In genomic region chr16:18203430-18204091, GRCm38 (mm10) we compare ENCODE assay signal across 31 mouse cellular contexts. TPM values are rescaled to one million over a fixed set of nuclear protein-coding genes. Genes with fewer than 3 reads are reported as not detected.
DNase-seq lines count a peak whose midpoint lies in the region; ATAC-seq and TF ChIP-seq lines count a peak whose summit lies in the region.
"Had no signal": no experiment of that assay in that cellular context is flagged by ENCODE, and none has a peak within 500 bp of the region (broad histone marks: within the 10 kb centered on the region; RNA-seq: fewer than 3 reads in every experiment).

No protein-coding gene starts in this region.

- H3K4me2 ChIP-seq in forebrain, embryonic 13.5 days: no peak overlapping the region
- H3K4me2 ChIP-seq in forebrain, embryonic 11.5 days (ENCODE audit: low read depth, low read length, severe bottlenecking): no peak overlapping the region
- H3K4me2 ChIP-seq in kidney, embryonic 16.5 days (replicated peaks; ENCODE audit: low read depth, low read length): no peak overlapping the region
- H3K4me2 ChIP-seq in neural tube, embryonic 11.5 days (ENCODE audit: low read depth): no peak overlapping the region
- H3K4me2 ChIP-seq: embryonic facial prominence, embryonic 15.5 days; heart, embryonic 13.5 days; hindbrain, embryonic 15.5 days; midbrain, embryonic 12.5 days; neural tube, embryonic 15.5 days had no signal

- TF ChIP-seq POLR2A in kidney, adult 2 months (IDR thresholded peaks at IDR 0.05; ENCODE audit: low read depth, low read length): no peak

- no peaks in the 10 kb centered on the region for H3K27me3 ChIP-seq in forebrain, embryonic 13.5 days
- H3K27me3 ChIP-seq in forebrain, embryonic 11.5 days (ENCODE audit: control insufficient read depth, insufficient read depth, low read length): no peaks in the 10 kb centered on the region
- 0 out of 2 replicates have a peak, but pooled peaks cover 3% of the 10 kb centered on the region for H3K27me3 ChIP-seq in kidney, embryonic 16.5 days (ENCODE audit: insufficient read depth, low read length)
- H3K27me3 ChIP-seq in kidney, adult 2 months (replicated peaks; ENCODE audit: control insufficient read depth, insufficient read depth, low read length): no peaks in the 10 kb centered on the region
- H3K27me3 ChIP-seq in neural tube, embryonic 11.5 days (ENCODE audit: control insufficient read depth, insufficient read depth, low read length): no peaks in the 10 kb centered on the region
- H3K27me3 ChIP-seq: embryonic facial prominence, embryonic 15.5 days; hindbrain, embryonic 15.5 days; neural tube, embryonic 15.5 days had no signal

- TF ChIP-seq CTCF in kidney, adult 2 months (conservative IDR thresholded peaks at IDR 0.05; ENCODE audit: insufficient read depth, insufficient read length, low read depth, low read length): no peak

- no peak overlapping the region for H3K4me3 ChIP-seq in forebrain, embryonic 13.5 days
- no peak overlapping the region for H3K4me3 ChIP-seq in forebrain, embryonic 11.5 days (ENCODE audit: low read depth, low read length)
- no peak overlapping the region for H3K4me3 ChIP-seq in kidney, embryonic 16.5 days (ENCODE audit: low read length)
- no peak overlapping the region for H3K4me3 ChIP-seq in kidney, adult 2 months (ENCODE audit: insufficient read depth, low read depth, low read length)
- no peak overlapping the region for H3K4me3 ChIP-seq in neural tube, embryonic 11.5 days (ENCODE audit: low read depth, low read length)
- H3K4me3 ChIP-seq: embryonic facial prominence, embryonic 15.5 days; heart, adult 2 months; heart, embryonic 13.5 days; hindbrain, embryonic 15.5 days; left cerebral cortex, adult 2 months; midbrain, embryonic 12.5 days; myocyte; neural tube, embryonic 15.5 days had no signal

- no peaks in the 10 kb centered on the region for H3K36me3 ChIP-seq in forebrain, embryonic 13.5 days (ENCODE audit: poor library complexity, severe bottlenecking)
- H3K36me3 ChIP-seq in forebrain, embryonic 11.5 days (ENCODE audit: control insufficient read depth, insufficient read depth, low read length): no peaks in the 10 kb centered on the region
- H3K36me3 ChIP-seq in kidney, embryonic 16.5 days (ENCODE audit: insufficient read depth, low read length): no peaks in the 10 kb centered on the region
- no peaks in the 10 kb centered on the region for H3K36me3 ChIP-seq in kidney, adult 2 months (ENCODE audit: control insufficient read depth, insufficient read depth, low read length)
- no peaks in the 10 kb centered on the region for H3K36me3 ChIP-seq in neural tube, embryonic 11.5 days (ENCODE audit: control insufficient read depth, insufficient read depth, low read length)
- H3K36me3 ChIP-seq: embryonic facial prominence, embryonic 15.5 days; heart, embryonic 13.5 days; hindbrain, embryonic 15.5 days; midbrain, embryonic 12.5 days; neural tube, embryonic 15.5 days had no signal

- 66% methylated on average over 7 of the region's 7 CpGs for WGBS in forebrain, embryonic 13.5 days
- WGBS in forebrain, embryonic 11.5 days: 66% methylated on average over 7 of the region's 7 CpGs
- 14% methylated on average over 7 of the region's 7 CpGs for WGBS in kidney, embryonic 16.5 days
- 46% methylated on average over 7 of the region's 7 CpGs for WGBS in kidney, adult 2 months
- 48% methylated on average over 7 of the region's 7 CpGs for WGBS in neural tube, embryonic 11.5 days

- H3K9me3 ChIP-seq in forebrain, embryonic 13.5 days (replicated peaks): no peaks in the 10 kb centered on the region
- no peaks in the 10 kb centered on the region for H3K9me3 ChIP-seq in forebrain, embryonic 11.5 days (ENCODE audit: control insufficient read depth, low read length)
- H3K9me3 ChIP-seq in kidney, embryonic 16.5 days (ENCODE audit: low read length): no peaks in the 10 kb centered on the region
- no peaks in the 10 kb centered on the region for H3K9me3 ChIP-seq in neural tube, embryonic 11.5 days (ENCODE audit: control insufficient read depth, low read length)
- H3K9me3 ChIP-seq: embryonic facial prominence, embryonic 15.5 days; heart, embryonic 13.5 days; hindbrain, embryonic 15.5 days; midbrain, embryonic 12.5 days; neural tube, embryonic 15.5 days had no signal

- DNase-seq in forebrain, embryonic 11.5 days (ENCODE audit: low spot score): no peak
- no peak for DNase-seq in kidney, adult 2 months
- DNase-seq in neural tube, embryonic 11.5 days (ENCODE audit: low spot score): no peak
- no peak for DNase-seq in neural tube, embryonic 10.5 days (ENCODE audit: extremely low spot score, low spot score)
- DNase-seq in thymus, postnatal 4 days: no peak
- DNase-seq in urinary bladder, adult 18-20 months (ENCODE audit: low spot score in 2 of 2): no peak
- DNase-seq: adrenal gland, postnatal 10 days; cerebellum, adult 18-20 months; cerebellum, postnatal 14 days; gastrocnemius, postnatal 25 days; heart, adult 2 months; heart, postnatal 14 days; right cerebral cortex, adult 18-20 months; right cerebral cortex, postnatal 4 days; thymus, postnatal 36 days had no signal

- peak overlapping the region; percentile 32; the same call in 1 of the 2 replicates for H3K9ac ChIP-seq in forebrain, embryonic 13.5 days
- H3K9ac ChIP-seq in forebrain, embryonic 11.5 days (ENCODE audit: low read length): no peak overlapping the region
- no peak overlapping the region for H3K9ac ChIP-seq in kidney, embryonic 16.5 days (replicated peaks; ENCODE audit: low read length)
- H3K9ac ChIP-seq in neural tube, embryonic 11.5 days (ENCODE audit: low read length): no peak overlapping the region
- H3K9ac ChIP-seq: embryonic facial prominence, embryonic 15.5 days; heart, embryonic 13.5 days; hindbrain, embryonic 15.5 days; midbrain, embryonic 12.5 days; neural tube, embryonic 15.5 days had no signal

- peaks cover 16% of the 10 kb centered on the region for H3K4me1 ChIP-seq in forebrain, embryonic 13.5 days
- peaks cover 2% of the 10 kb centered on the region; the same call in 1 of the 2 replicates for H3K4me1 ChIP-seq in forebrain, embryonic 11.5 days (replicated peaks; ENCODE audit: control insufficient read depth, insufficient read depth, low read length)
- peaks cover 23% of the 10 kb centered on the region for H3K4me1 ChIP-seq in kidney, embryonic 16.5 days (ENCODE audit: insufficient read depth, low read length)
- no peaks in the 10 kb centered on the region for H3K4me1 ChIP-seq in kidney, adult 2 months (ENCODE audit: control insufficient read depth, insufficient read depth, low read length)
- peaks cover 13% of the 10 kb centered on the region for H3K4me1 ChIP-seq in neural tube, embryonic 11.5 days (ENCODE audit: control insufficient read depth, insufficient read depth, low read length)

- no peak for ATAC-seq in forebrain, embryonic 13.5 days
- ATAC-seq in forebrain, embryonic 11.5 days (replicated peaks; ENCODE audit: low FRiP score): no peak
- ATAC-seq in kidney, embryonic 16.5 days (ENCODE audit: low FRiP score, low TSS enrichment): peak; percentile 89
- ATAC-seq in neural tube, embryonic 11.5 days (ENCODE audit: insufficient read depth, low FRiP score, low TSS enrichment): peak; percentile 30; the same call in 1 of the 2 replicates
- ATAC-seq: forebrain, embryonic 16.5 days; intestine, embryonic 16.5 days; lung, postnatal 0 days had no signal

- no peak overlapping the region for H3K27ac ChIP-seq in forebrain, embryonic 13.5 days
- no peak overlapping the region for H3K27ac ChIP-seq in forebrain, embryonic 11.5 days (ENCODE audit: low read depth, low read length)
- peak overlapping the region; percentile 74; the same call in 1 of the 2 replicates for H3K27ac ChIP-seq in kidney, embryonic 16.5 days (ENCODE audit: low read length)
- H3K27ac ChIP-seq in kidney, adult 2 months (ENCODE audit: insufficient read depth, low read depth, low read length): no peak overlapping the region
- no peak overlapping the region for H3K27ac ChIP-seq in neural tube, embryonic 11.5 days (ENCODE audit: low read depth, low read length)
- H3K27ac ChIP-seq: embryonic facial prominence, embryonic 15.5 days; heart, adult 2 months; heart, embryonic 13.5 days; hindbrain, embryonic 15.5 days; left cerebral cortex, adult 2 months; macrophage; midbrain, embryonic 12.5 days; neural tube, embryonic 15.5 days had no signal

RNA-seq across cellular contexts. Expression of gene Ccdc188, which starts 14.1 kb away (rescaled TPM):
- polyA plus RNA-seq in forebrain, embryonic 13.5 days (2015; fragmentation: Nextera tagmentation; extraction: Ambion mirVana): 0.13 TPM in 1 of 2 replicates, not detected in the other
- not detected in 2 replicates for polyA plus RNA-seq in forebrain, embryonic 11.5 days (2014; fragmentation: Nextera tagmentation; extraction: Ambion mirVana)
- not detected in 2 replicates for polyA plus RNA-seq in kidney, embryonic 16.5 days (2015; fragmentation: Nextera tagmentation; extraction: Ambion mirVana)
- not detected in 2 replicates for polyA plus RNA-seq in kidney, adult 2 months (2012; rRNA removed)
- not detected in 2 replicates for polyA plus RNA-seq in neural tube, embryonic 11.5 days (2014; fragmentation: Nextera tagmentation; extraction: Ambion mirVana)
- polyA plus RNA-seq: embryonic facial prominence, embryonic 15.5 days; forebrain, embryonic 16.5 days; heart, adult 2 months; heart, embryonic 13.5 days; hindbrain, embryonic 15.5 days; intestine, embryonic 16.5 days; liver, adult 2 months; liver, embryonic 16.5 days; lung, postnatal 0 days; macrophage; midbrain, embryonic 12.5 days; myocyte; neural tube, embryonic 15.5 days; stomach, embryonic 14.5 days had no signal

RNA-seq across cellular contexts. Expression of gene Zdhhc8, which starts 31.4 kb away (rescaled TPM):
- polyA plus RNA-seq in forebrain, embryonic 13.5 days (2015; fragmentation: Nextera tagmentation; extraction: Ambion mirVana): 7.7 and 8.4 TPM in 2 replicates
- polyA plus RNA-seq in forebrain, embryonic 11.5 days (2014; fragmentation: Nextera tagmentation; extraction: Ambion mirVana): 15.8 and 18.6 TPM in 2 replicates
- 8.9 and 11.6 TPM in 2 replicates for polyA plus RNA-seq in kidney, embryonic 16.5 days (2015; fragmentation: Nextera tagmentation; extraction: Ambion mirVana)
- 28.9 and 44.7 TPM in 2 replicates for polyA plus RNA-seq in kidney, adult 2 months (2012; rRNA removed)
- polyA plus RNA-seq in neural tube, embryonic 11.5 days (2014; fragmentation: Nextera tagmentation; extraction: Ambion mirVana): 13.1 and 13.6 TPM in 2 replicates

RNA-seq across cellular contexts. Expression of gene Trmt2a, which starts 44.9 kb away (rescaled TPM):
- polyA plus RNA-seq in forebrain, embryonic 13.5 days (2015; fragmentation: Nextera tagmentation; extraction: Ambion mirVana): 116 and 126 TPM in 2 replicates
- 110 TPM in 2 replicates for polyA plus RNA-seq in forebrain, embryonic 11.5 days (2014; fragmentation: Nextera tagmentation; extraction: Ambion mirVana)
- polyA plus RNA-seq in kidney, embryonic 16.5 days (2015; fragmentation: Nextera tagmentation; extraction: Ambion mirVana): 117 and 119 TPM in 2 replicates
- 39.3 and 39.4 TPM in 2 replicates for polyA plus RNA-seq in kidney, adult 2 months (2012; rRNA removed)
- polyA plus RNA-seq in neural tube, embryonic 11.5 days (2014; fragmentation: Nextera tagmentation; extraction: Ambion mirVana): 92.9 and 93.9 TPM in 2 replicates

RNA-seq across cellular contexts. Expression of gene Ranbp1, which starts 45.0 kb away (rescaled TPM):
- polyA plus RNA-seq in forebrain, embryonic 13.5 days (2015; fragmentation: Nextera tagmentation; extraction: Ambion mirVana): 726 and 766 TPM in 2 replicates
- 1,172 and 1,252 TPM in 2 replicates for polyA plus RNA-seq in forebrain, embryonic 11.5 days (2014; fragmentation: Nextera tagmentation; extraction: Ambion mirVana)
- polyA plus RNA-seq in kidney, embryonic 16.5 days (2015; fragmentation: Nextera tagmentation; extraction: Ambion mirVana): 508 and 585 TPM in 2 replicates
- 29.7 and 38.5 TPM in 2 replicates for polyA plus RNA-seq in kidney, adult 2 months (2012; rRNA removed)
- 953 and 1,053 TPM in 2 replicates for polyA plus RNA-seq in neural tube, embryonic 11.5 days (2014; fragmentation: Nextera tagmentation; extraction: Ambion mirVana)

RNA-seq across cellular contexts. Expression of gene Gm49776, which starts 54.6 kb away (rescaled TPM):
- polyA plus RNA-seq in forebrain, embryonic 13.5 days (2015; fragmentation: Nextera tagmentation; extraction: Ambion mirVana): 2.5 and 7.6 TPM in 2 replicates
- polyA plus RNA-seq in forebrain, embryonic 11.5 days (2014; fragmentation: Nextera tagmentation; extraction: Ambion mirVana): 6.2 TPM in 1 of 2 replicates, not detected in the other
- 2.1 TPM in 1 of 2 replicates, not detected in the other for polyA plus RNA-seq in kidney, embryonic 16.5 days (2015; fragmentation: Nextera tagmentation; extraction: Ambion mirVana)
- not detected in 2 replicates for polyA plus RNA-seq in kidney, adult 2 months (2012; rRNA removed)
- polyA plus RNA-seq in neural tube, embryonic 11.5 days (2014; fragmentation: Nextera tagmentation; extraction: Ambion mirVana): 3.6 and 9.2 TPM in 2 replicates
- polyA plus RNA-seq: forebrain, embryonic 16.5 days; heart, adult 2 months; intestine, embryonic 16.5 days; liver, adult 2 months; liver, embryonic 16.5 days; macrophage; stomach, embryonic 14.5 days had no signal

Comparison
In these comparisons a context has a peak if more than half of its experiments do, and no peak if none do; other contexts are left out.
1. ATAC-seq: peak in kidney, embryonic 16.5 days (single experiment) and neural tube, embryonic 11.5 days (single experiment); none in forebrain, embryonic 13.5 days (single experiment) and forebrain, embryonic 11.5 days (single experiment).